Mouse (Mus musculus): Measurements from ENCODE around the gene Rcn3. TPM values are rescaled to one million over a fixed set of nuclear protein-coding genes. Genes with fewer than 3 reads are reported as not detected.
"Not testable (repeated sequence)": the region's sequence is repeated elsewhere in the genome, so short reads cannot be mapped to it uniquely, and the experiment has no call there.

Gene Rcn3
- polyA plus RNA-seq, 1 experiment from 2014 or later: 156 TPM

DNA sequence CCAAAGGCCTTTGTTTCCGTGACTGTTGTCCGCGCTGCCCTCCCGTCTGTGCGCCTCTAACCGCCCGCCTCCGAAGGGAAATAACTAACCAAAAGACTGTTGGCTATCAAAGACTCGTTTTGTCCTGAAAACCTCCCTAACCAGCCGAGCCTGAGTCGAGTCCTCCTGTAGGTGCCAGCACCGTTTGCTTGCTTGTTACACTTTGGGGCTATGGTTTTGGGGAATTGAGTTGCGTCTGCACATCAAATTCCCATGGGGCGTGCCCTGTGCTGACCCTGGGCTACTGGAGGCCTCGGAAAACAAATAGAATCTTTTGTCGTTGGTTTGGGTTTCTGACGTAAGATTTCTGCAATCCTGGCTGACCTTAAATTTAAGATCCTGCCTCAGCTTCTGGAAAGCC is 37.3 kb upstream of the Rcn3 start:
- Histone ChIP-seq H3K27me3 (replicated peaks; ENCODE audit: low read depth, poor library complexity, severe bottlenecking) (peaks cover 5% of the 10 kb centered on the region; the same call in 1 of the 2 replicates), H3K4me1 (peaks cover 53% of the 10 kb centered on the region), H3K9me3 (no peaks in the 10 kb centered on the region), H3K27ac (replicated peaks) (peak overlapping the region; percentile 100), H3K36me3 (replicated peaks) (peaks cover 31% of the 10 kb centered on the region), H3K4me3 (peak overlapping the region; percentile 88)
- under 1% methylated on average over 17 of the region's 17 CpGs for WGBS
- DNase-seq (ENCODE audit: low spot score): peak; percentile 80

DNA sequence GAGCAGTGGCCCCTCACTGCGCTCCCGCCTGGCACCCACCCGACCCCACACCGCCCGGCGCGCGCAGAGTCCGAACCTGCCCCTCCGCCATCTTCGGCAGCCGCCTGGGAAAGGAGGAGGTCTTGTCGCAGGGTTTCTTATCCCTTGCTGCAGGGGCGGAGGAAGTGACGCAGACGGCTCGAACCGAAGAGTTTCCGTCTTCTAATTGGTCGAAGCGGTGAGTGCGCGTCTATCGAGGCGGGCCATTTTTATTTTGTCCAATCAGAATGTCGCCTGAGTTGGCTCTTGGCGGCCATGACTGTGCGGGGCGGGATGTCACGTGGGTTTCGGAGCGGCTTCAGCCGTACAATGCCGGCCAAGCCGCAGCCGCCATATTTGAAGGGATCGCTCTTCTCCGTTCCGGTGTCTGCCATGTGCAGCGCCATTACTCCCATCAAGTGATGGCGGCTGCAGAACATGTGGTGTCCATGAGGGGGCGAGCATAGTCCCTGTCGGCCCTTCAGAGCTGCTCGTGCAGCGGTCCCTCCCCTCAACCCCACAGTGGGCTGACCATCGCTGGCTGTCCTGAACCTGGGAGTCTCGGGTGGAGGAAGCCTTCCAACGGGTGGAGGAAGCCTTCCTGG is 36.7 kb upstream of the Rcn3 start, which contains the start of gene Rpl13a:
Gene Rpl13a, minus strand, starts transcription at position 138 of the 623 bp plus-strand sequence.
- peaks cover 31% of the 10 kb centered on the region for H3K36me3 ChIP-seq (replicated peaks)
- peak within 1 kb of the TSS; percentile 100 for H3K27ac ChIP-seq (replicated peaks)
- peak; percentile 98 for DNase-seq (ENCODE audit: low spot score)
- H3K4me1 ChIP-seq: peaks cover 48% of the 10 kb centered on the region
- under 1% methylated on average over 48 of the region's 48 CpGs for WGBS
- H3K27me3 ChIP-seq (replicated peaks; ENCODE audit: low read depth, poor library complexity, severe bottlenecking): 0 out of 2 replicates have a peak, but pooled peaks cover 4% of the 10 kb centered on the region
- no peaks in the 10 kb centered on the region for H3K9me3 ChIP-seq
- H3K4me3 ChIP-seq: peak within 1 kb of the TSS; percentile 88

DNA sequence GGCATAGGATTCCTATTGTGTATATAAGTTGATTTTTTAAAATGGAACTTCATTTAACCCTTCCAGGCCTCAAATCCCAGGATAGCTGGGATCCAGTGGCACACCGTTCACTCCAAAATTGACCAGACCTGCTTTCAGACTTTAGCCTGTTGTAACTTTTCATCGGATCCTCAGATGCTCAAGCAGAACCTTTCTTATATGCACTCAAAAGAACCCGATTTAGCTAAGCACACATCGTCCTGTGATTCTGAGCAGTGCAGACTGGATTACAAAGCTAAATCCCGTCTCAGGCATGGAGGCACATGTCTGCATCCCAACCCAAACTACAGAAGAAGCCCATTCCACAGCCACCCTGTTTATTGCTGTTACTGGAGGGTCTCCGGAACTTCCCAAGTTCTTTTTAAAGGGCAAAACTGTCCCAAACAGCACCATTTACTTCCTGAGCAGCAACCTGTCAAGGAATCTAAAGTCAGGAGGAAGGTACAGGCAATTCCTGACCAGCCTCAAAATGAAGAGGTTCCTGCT is 35.7 kb upstream of the Rcn3 start:
- DNase-seq (ENCODE audit: low spot score): peak; percentile 30
- peaks cover 52% of the 10 kb centered on the region for H3K4me1 ChIP-seq

DNA sequence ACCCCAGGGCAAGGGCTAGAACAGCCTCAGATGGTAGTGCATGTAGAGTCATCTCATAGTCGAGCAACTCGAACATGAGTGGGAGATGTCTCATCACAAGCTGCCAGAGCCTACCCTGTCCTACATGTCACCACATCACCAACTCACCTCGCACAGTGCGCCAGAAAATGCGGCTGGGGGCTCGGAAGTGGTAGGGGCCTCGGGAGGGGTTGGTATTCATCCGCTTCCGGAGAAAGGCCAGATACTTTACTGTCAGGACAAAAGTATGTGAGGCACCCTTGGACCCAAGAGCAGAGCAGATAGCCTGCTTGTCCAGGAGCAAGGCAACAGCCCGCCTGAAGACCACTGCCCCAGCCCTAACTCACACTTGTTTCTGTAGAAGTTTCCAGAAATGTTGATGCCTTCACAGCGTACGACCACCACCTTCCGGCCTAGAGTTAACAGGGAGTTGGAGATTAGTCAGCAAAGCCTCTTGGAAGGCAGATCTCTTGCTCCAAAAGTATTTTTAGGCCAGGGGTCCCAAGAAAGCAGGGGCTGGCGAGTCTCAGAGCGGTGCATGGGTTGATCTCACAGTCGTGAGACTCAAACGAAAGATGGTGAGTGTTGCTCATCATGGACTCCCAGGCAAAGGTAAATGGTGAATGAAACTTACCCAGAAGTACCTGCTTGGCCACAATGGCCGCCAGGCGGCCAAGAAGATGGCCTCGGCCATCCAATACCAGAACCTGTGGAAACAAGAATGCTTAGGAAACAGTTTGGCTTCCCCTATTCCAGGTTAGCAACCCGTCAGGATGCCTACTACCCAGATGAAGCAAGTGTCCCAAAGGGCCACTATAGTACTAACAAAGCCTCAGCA is 35.1 kb upstream of the Rcn3 start:
- H3K4me1 ChIP-seq: peaks cover 57% of the 10 kb centered on the region
- whole genome bisulfite sequencing: 50% methylated on average over 21 of the region's 21 CpGs
- H3K27ac ChIP-seq (replicated peaks): peak overlapping the region; percentile 100
- H3K27me3 ChIP-seq (replicated peaks; ENCODE audit: low read depth, poor library complexity, severe bottlenecking): 0 out of 2 replicates have a peak, but pooled peaks cover 2% of the 10 kb centered on the region
- no peaks in the 10 kb centered on the region for H3K9me3 ChIP-seq
- peaks cover 47% of the 10 kb centered on the region for H3K36me3 ChIP-seq (replicated peaks)
- H3K4me3 ChIP-seq: peak overlapping the region; percentile 88
- DNase-seq (ENCODE audit: low spot score): peak; percentile 49

More for the DNA sequence above, 35.7 kb upstream of the Rcn3 start:
- H3K27me3 ChIP-seq (replicated peaks; ENCODE audit: low read depth, poor library complexity, severe bottlenecking): 0 out of 2 replicates have a peak, but pooled peaks cover 4% of the 10 kb centered on the region
- peak overlapping the region; percentile 100 for H3K27ac ChIP-seq (replicated peaks)
- H3K9me3 ChIP-seq: no peaks in the 10 kb centered on the region
- peaks cover 40% of the 10 kb centered on the region for H3K36me3 ChIP-seq (replicated peaks)
- H3K4me3 ChIP-seq: peak overlapping the region; percentile 88
- WGBS: 2% methylated on average over 6 of the region's 6 CpGs

DNA sequence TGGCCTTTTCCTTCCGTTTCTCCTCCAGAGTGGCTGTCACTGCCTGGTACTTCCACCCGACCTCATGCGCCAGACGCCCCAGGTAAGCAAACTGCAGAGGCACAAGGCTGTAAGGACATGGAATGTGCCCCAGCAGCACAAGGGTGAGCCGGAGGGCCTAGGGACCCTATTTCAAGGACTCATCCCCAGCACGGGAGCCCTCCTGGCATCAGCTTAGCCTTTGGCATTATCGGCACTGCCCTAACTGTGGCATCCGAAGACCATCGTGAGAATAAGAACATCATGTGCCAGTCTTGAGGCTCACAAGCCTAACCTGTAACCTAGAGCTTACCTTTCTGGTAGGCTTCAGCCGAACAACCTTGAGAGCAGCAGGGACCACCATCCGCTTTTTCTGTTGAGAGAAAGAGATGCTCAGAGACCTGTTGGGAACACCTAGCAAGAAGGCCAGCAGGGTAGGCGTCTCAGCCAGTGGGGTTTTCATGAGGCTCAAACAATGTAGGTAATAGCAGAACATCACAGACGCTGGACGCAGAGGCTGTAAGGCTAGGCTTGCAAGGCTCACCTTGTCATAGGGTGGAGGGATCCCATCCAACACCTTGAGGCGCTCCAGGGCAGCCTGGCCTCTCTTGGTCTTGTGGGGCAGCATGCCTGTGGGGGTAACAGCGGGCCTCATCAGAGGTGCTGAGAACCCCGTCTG is 34.3 kb upstream of the Rcn3 start:
- H3K36me3 ChIP-seq (replicated peaks): peaks cover 55% of the 10 kb centered on the region
- H3K27ac ChIP-seq (replicated peaks): peak overlapping the region; percentile 100
- H3K4me1 ChIP-seq: peaks cover 64% of the 10 kb centered on the region
- no peaks in the 10 kb centered on the region for H3K9me3 ChIP-seq
- DNase-seq (ENCODE audit: low spot score): no peak
- H3K27me3 ChIP-seq (replicated peaks; ENCODE audit: low read depth, poor library complexity, severe bottlenecking): no peaks in the 10 kb centered on the region
- H3K4me3 ChIP-seq: peak overlapping the region; percentile 88
- WGBS: 77% methylated on average over 17 of the region's 17 CpGs

DNA sequence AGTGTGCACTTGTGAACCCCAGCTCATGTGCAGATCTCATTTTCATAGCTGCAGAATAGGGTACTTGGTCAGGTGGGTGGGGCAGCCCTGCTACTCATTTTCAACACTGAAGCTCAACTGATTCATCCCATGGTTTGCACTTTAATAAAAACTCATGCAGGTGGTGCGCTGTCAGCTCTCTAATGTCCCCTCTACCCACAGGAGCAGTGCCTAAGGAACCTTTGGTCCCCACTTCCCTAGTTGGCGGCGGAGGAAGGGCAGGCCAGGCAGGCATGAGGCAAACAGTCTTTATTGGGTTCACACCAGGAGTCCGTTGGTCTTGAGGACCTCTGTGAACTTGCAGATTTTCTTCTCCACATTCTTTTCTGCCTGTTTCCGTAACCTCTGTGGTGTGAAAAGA is 33.6 kb upstream of the Rcn3 start:
- peaks cover 61% of the 10 kb centered on the region for H3K36me3 ChIP-seq (replicated peaks)
- not testable (repeated sequence) for H3K9me3 ChIP-seq; H3K27me3 ChIP-seq (replicated peaks; ENCODE audit: low read depth, poor library complexity, severe bottlenecking)
- WGBS: 63% methylated on average over 5 of the region's 5 CpGs
- H3K4me1 ChIP-seq: peaks cover 66% of the 10 kb centered on the region
- H3K4me3 ChIP-seq: peak overlapping the region; percentile 88
- H3K27ac ChIP-seq (replicated peaks): peak overlapping the region; percentile 100
- peak; percentile 23 for DNase-seq (ENCODE audit: low spot score)

DNA sequence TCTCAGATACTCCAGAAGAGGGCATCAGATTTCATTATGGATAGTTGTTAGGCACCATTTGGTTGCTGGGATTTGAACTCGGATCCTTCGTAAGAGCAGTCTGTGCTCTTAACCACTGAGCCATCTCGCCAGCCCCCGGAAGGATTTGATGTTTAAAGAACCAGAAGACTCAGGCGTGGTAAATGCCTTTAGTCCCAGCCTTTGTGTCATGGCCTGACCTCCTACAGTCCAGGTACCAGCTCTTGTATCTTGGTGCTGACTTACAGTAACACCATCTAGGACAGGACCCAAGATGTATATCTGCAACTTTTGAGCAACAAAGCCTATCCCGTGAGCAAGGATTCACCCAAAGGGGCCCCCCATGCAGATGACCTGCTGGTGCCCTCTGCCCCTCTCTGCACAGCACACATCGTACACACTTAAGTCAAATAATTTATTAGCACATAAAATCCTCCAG is 33.2 kb upstream of the Rcn3 start:
- Histone ChIP-seq H3K4me1 (peaks cover 65% of the 10 kb centered on the region), H3K9me3 (no peaks in the 10 kb centered on the region), H3K4me3 (peak overlapping the region; percentile 88), H3K36me3 (replicated peaks) (peaks cover 66% of the 10 kb centered on the region), H3K27me3 (replicated peaks; ENCODE audit: low read depth, poor library complexity, severe bottlenecking) (no peaks in the 10 kb centered on the region), H3K27ac (replicated peaks) (peak overlapping the region; percentile 96; the same call in 1 of the 2 replicates)
- DNase-seq (ENCODE audit: low spot score): peak; percentile 61
- WGBS: 18% methylated on average over 7 of the region's 7 CpGs

DNA sequence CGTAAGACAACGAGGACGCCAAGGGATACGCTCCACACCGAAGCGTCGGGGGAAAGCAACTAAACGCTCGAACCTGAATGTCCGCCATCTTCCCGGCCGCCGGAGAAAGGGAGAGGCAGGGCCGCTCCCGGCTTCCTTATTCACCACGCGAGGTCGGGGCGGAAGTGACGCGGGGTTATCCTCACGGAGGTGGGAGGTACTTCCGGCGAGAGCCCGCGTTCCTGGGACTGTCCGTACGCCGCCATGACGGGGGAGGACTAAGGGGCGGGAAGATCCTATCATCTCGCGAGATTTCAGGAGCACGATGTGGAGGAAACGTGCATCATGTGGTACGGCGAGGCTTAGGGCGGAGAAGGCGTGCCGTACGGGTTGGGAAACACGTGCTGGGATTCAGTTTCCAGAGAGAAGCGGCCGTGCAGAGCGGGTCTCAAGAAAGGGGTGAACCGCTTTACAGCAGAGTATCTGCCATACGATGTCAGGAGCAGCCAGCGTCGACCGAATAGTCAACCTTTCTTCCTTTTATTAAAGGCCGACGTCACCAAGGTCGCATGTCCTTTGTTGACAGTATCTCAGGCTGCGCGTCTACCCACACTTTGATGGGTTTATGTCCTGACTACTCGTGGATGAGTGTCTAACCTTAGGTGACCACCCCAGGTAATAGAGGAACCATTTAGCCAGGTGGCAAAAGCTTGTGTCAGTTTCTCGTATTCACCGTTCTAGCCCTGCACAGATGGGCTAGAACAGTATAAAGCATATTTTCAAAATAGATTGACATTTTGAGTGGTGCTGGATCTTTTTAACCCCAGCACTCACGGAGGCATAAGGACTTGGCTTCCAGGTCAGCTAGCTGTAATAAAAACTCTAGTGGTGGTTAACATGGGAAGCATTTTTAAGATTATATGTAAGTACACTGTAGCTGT is 32.5 kb upstream of the Rcn3 start, which contains the start of gene Rps11:
Gene Rps11, minus strand, starts transcription at position 216 of the 920 bp plus-strand sequence.
- Histone ChIP-seq H3K9me3 (no peaks in the 10 kb centered on the region), H3K27ac (replicated peaks) (peak within 1 kb of the TSS; percentile 96), H3K4me3 (peak within 1 kb of the TSS; percentile 88), H3K4me1 (peaks cover 58% of the 10 kb centered on the region), H3K36me3 (replicated peaks) (peaks cover 73% of the 10 kb centered on the region), H3K27me3 (replicated peaks; ENCODE audit: low read depth, poor library complexity, severe bottlenecking) (no peaks in the 10 kb centered on the region)
- peak; percentile 99 for DNase-seq (ENCODE audit: low spot score)
- under 1% methylated on average over 59 of the region's 59 CpGs for WGBS

DNA sequence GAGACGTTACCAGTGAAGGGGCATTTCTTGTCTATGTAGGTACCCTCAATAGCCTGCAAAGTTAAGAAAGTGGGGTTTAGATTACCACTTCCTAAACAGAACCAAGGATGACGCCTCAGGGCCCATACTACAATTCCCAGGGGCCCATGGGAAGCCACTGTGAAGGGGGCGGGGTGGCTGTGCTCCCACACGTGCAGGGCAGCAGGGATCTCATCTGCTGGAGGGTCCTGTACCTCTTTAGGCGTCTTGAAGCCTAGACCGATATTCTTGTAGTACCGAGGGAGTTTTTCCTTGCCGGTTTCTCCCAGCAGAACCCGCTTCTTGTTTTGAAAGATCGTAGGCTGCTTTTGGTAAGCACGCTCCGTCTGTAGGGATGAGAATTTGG is 31.2 kb upstream of the Rcn3 start:
- H3K4me3 ChIP-seq: peak overlapping the region; percentile 88
- peaks cover 86% of the 10 kb centered on the region for H3K36me3 ChIP-seq (replicated peaks)
- H3K9me3 ChIP-seq: no peaks in the 10 kb centered on the region
- H3K4me1 ChIP-seq: peaks cover 53% of the 10 kb centered on the region
- H3K27me3 ChIP-seq (replicated peaks; ENCODE audit: low read depth, poor library complexity, severe bottlenecking): no peaks in the 10 kb centered on the region
- peak overlapping the region; percentile 96 for H3K27ac ChIP-seq (replicated peaks)
- WGBS: 27% methylated on average over 12 of the region's 12 CpGs
- peak; percentile 36 for DNase-seq (ENCODE audit: low spot score)

DNA sequence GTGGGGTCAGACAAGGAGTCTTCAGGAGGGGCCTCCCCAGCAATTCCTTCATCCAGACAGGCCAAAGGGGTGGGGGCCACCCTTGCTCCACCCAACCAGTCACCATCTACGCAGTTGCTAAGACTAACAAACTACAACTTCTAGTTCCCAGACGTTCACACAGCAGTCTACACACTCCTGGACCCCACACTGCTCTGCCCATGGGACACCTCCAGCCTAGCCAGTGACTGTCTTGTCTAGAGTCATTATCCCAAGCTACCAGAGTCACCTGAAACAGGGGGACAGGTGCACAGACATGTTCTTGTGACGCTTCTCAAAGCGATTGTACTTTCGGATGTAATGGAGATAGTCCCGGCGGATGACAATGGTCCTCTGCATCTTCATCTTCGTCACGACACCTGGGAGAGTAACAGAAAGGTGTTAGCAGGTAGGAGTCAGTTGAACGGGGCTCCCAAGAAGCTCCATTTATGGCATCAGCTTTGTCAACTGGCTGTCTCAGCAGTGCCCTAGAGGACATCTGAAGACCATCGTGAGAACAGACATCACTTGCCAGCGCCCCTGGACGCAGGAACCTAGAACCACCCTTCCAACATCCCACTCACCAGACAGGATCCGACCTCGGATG is 30.7 kb upstream of the Rcn3 start:
- DNase-seq (ENCODE audit: low spot score): no peak
- Histone ChIP-seq H3K27me3 (replicated peaks; ENCODE audit: low read depth, poor library complexity, severe bottlenecking) (no peaks in the 10 kb centered on the region), H3K4me3 (peak overlapping the region; percentile 88), H3K36me3 (replicated peaks) (peaks cover 88% of the 10 kb centered on the region), H3K4me1 (peaks cover 55% of the 10 kb centered on the region), H3K27ac (replicated peaks) (peak overlapping the region; percentile 96), H3K9me3 (no peaks in the 10 kb centered on the region)
- 87% methylated on average over 15 of the region's 15 CpGs for WGBS

DNA sequence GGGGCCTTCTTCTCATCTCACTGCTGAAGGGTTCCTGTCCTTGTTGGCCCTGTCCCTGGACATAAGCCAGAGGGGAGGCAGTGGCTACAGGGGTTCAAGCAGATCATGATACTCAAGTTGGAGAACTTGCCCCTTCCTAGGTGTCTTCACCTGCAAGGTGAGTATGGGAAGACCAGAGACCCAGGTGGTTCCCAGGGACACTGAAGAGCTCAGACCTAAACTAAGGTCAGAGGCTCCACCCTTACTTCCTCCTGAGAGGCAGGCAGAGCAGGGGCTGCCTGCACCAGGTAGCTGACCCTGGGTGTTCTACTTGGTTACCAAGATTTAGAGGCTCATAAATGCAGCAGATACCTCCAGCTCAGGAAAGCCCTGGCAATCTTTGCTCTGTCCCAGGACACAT is 29.9 kb upstream of the Rcn3 start:
- Histone ChIP-seq H3K4me1 (peaks cover 51% of the 10 kb centered on the region), H3K4me3 (peak overlapping the region; percentile 33; the same call in 1 of the 2 replicates), H3K27ac (replicated peaks) (no peak overlapping the region), H3K9me3 (no peaks in the 10 kb centered on the region), H3K36me3 (replicated peaks) (peaks cover 83% of the 10 kb centered on the region), H3K27me3 (replicated peaks; ENCODE audit: low read depth, poor library complexity, severe bottlenecking) (no peaks in the 10 kb centered on the region)
- DNase-seq (ENCODE audit: low spot score): no peak
